Mouse (Mus musculus) heart, adult 18-20 months (tissue): ENCODE measurements around the gene Gm5591. TPM values are rescaled to one million over a fixed set of nuclear protein-coding genes. Genes with fewer than 3 reads are reported as not detected.
"Not testable (repeated sequence)": the region's sequence is repeated elsewhere in the genome, so short reads cannot be mapped to it uniquely, and the experiment has no call there.

Experiments used
- DNase-seq, 2 experiments: peaks; one replicate each; pipeline ENCODE4 v3.0.0; 2021 to 2022; ENCODE audit warnings: mixed read lengths in 1 of 2
- long read RNA-seq, 2 experiments: library from polyadenylated mRNA; stranded (forward); transcript quantifications; one replicate each; pipeline ENCODE4 v2.0.0; 2021
- total RNA-seq, 2 experiments: library from RNA; stranded (reverse); gene quantifications; 2 replicates each; pipeline ENCODE4 v1.2.3; 2021

Gm5591 gene
- total RNA-seq = not detected
- long read RNA-seq, experiment 1 = 0 reads
- long read RNA-seq, experiment 2 = 0 reads

DNA sequence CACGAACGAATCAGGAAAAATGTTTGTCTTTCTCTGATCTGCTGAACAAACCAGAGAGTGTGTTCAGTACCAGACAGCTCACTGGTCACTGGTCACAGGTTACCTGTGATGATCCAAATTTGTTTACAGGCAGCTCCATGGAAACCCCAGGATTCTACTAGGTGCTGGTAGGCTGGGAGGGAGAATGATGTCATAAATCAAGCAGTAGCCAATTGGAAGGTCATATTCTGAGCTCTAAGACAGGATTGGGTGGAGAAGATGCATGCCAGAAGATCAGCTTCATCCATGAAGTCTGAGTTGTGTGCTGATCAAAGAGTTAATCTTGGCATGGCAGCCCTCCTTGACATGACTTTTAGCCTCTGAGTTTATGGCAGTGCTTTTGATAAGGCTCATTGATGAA, at the start of gene Gm5591:
Gm5591 (minus strand) TSS at position 101 of the 400 bp plus-strand sequence.
- DNase-seq = not testable (repeated sequence)

DNA sequence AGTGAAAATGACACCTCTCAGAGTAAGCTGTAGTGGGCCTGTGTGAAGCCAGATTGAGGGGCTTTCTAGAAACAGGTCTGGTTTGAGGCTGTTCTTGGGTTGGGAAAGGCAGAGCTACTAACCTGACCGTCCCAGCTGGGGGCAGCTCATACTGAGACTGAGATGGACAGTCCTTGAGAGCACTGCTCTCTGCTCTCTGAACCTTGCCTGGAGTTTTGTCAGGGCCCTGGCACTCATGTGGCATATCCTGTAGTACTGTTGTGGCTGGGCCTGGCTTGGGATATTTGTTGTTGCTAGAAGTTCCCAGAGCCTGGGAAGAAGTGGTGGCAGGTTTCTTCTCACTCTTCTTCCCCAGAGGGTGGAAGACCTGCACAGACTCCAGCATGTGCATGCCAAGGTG, 39.5 kb downstream of the Gm5591 start:
- DNase-seq = not testable (repeated sequence)
